Mouse (Mus musculus): ENCODE data around the gene Oas1h.
"Not testable (repeated sequence)": the region's sequence is repeated elsewhere in the genome, so short reads cannot be mapped to it uniquely, and the experiment has no call there.

Oas1h gene

DNA sequence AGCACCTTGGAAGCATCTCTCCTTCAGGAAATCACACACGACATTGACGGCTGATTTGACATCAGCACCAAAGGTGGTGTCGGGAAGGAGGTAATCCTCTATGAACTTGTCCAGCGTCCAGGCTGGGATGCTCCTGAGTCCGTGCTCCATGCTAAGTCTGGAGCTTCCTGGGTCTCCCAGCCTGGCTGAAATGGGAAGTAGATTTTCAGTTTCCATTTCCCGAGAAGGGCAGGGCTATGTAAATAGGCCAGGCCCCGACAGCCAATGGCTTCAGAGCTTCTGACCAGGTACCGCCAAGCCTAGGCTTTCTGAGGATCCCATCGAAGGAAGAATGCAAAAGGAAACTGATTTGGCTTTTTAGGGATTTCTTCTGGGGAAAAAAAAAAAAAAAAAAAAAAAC, 26.2 kb downstream of the Oas1h start, which contains the start of gene Oas1g:
Gene Oas1g, minus strand, starts transcription at position 201 of the 400 bp plus-strand sequence.
- not testable (repeated sequence) for DNase-seq

DNA sequence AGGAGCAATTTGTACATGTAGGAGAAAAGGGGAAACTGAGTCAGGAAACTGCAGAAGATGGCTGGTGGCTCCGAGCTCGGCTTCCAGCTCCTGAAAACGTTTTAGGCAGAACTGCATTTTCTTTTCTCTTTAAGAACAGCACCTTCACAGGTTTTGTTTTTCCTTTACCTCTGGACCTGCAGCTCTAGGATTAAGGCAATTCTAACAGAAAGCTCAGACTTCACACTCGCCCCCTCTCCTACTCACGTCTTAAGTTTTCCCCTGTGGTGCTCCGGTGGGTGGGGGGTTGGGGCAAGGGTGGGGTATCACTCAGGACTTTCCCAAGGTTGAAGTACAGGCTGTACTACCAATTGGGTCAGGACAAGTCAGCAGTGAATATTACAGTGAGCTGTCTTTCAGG, 26.6 kb downstream of the Oas1h start:
- DNase-seq, result no peak

DNA sequence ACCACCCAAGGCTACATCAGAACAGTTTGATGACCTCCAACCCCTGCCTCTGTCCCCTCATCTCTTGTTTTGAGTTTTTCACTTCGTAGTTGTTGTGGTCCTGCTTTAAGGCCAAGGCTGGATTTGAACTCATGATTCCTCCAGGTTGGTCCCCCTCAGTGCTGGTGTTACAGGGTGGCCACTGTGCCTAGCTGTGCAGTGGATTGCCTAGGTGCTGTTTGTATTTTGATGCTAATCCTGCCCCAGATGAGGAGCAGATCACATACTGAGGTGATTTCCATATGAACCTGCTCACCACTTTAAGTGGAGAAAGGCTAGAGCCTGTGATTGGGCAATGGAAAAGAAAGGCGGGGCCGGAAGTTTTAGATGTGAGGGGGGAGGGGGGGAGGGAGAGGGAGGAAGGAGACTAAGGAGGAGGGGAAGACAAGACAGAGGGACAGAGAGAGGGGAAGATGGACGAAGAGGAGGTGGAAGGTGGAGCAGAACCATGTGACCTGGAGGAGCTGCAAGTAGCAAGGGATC, 27.1 kb downstream of the Oas1h start:
- DNase-seq, result not testable (repeated sequence)

DNA sequence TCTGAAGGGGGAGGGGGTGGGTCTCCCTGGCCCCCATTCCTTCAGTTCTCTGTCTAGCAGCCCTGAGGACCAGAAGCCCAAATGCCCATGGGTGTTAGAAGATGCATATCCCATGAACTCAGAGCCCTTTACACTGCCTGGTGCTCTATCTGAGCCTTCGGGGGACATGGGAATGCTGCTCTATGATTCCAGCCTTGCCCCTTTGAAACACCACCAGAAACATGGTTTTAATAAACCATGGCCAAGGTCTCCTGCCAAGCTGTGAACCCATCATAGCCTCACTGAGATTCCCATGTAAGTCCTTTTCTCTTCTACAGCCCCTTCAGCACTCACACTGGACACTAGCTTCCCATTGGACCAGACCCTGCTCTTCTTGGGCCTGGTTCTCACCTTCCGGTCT, 28.8 kb downstream of the Oas1h start:
- DNase-seq, result no peak

DNA sequence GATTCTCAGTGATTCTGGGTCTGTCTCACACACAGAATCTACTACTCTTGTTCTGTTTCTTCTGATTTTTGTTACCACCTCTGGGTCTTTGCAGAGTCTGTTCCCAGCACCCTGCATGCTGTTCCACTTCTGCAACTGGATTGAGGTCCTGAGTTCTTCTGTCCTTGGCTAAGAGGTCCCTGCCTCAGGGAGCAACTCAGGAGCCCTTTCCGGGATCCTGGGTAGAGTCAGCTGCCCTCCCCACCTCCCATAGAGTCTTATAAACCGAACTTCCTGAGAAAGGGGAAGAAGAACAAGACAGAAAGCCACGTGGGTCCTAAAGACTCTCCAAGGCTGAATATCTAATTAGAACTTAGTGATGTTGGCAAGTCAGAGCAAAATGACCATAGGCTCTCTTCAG, 29.8 kb downstream of the Oas1h start:
- no peak for DNase-seq

DNA sequence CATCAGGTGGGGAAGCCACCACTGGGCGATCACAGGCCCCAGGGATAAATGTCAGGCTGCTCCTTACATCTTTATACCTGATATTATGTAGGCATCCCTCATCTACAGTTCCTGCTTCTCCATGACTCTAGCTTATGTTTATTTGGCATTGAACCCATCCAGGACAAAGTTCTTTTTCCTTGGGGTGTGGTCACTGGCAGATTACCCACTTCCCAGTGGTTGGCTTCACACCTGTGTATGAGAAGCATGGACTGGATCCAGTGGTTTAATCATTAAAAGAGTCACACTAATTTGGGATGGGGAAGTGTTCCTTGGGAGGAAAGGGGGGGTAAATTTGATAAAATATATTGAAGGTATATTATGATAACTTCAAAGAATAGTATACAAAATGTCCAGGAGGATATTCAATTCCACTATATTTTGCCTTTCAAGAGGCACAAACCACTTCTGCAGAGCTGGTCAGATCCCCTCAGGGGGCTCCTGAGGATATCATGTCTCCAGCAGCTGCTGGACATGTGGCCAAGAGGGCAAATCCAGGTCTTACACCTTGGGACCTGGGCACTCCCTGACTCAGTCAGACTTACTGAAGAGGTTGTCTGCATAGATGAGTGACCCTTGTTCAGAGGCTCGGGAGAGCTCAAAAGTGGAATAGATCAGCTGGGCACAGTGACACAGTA, 30.5 kb downstream of the Oas1h start:
- not testable (repeated sequence) for DNase-seq

DNA sequence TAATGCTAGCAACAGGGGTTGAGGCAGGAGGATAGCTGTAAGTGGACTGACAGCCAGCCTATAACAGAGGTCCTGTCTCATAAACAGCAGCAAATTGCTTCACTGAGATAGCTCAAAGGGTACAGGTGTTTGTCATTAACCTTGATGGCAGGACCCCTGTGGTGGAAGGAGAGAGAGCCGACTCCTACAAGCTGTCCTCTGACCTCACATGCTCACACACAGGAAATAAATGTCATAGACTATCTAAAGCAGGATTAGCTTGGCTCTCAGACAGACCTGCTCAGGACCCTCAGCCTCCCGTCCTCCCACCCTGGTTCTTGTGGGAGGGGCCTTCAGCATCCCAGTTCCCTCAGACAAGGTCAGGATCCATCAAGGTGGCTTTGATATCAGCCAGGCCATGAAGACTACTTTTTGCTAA, 31.0 kb downstream of the Oas1h start:
- no peak for DNase-seq

DNA sequence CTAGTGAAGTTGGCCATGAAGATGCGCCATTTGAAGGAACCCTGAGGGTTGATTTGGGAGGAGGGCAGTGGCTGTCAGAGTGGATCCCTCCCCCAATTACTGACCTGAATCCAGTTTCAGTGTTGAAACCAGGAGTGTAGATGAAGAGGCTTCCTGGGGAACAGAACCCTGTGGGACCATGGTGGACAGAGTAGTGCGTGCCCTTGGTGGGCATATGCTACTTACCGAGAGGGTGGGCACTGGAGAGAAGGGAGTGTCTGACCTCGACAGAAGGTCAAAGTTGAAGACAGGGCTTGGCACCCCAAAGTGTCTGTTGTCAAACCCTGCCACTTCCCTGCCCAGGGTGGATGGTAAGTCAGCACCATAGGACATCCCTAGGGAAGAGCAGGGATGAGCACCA, 32.6 kb downstream of the Oas1h start:
- DNase-seq, result not testable (repeated sequence)

DNA sequence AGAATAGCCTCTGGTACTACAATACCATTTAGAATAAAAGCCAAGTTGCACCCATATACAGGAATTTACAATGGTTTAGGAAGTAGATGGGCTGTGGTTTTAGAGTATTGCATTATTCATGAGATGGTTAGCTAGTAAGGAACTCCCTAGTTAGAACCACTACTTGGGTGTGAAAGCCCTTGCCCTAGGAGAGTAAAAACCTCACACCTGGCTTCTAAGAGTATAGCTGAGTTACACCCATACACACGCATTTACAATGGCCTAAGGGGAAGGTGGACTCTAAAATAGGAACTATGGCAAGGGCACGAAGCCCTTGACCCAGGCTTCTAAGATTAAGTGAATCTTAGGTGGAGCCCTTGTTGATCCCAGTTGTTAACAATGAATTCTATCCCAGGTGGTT, 33.5 kb downstream of the Oas1h start:
- not testable (repeated sequence) for DNase-seq

DNA sequence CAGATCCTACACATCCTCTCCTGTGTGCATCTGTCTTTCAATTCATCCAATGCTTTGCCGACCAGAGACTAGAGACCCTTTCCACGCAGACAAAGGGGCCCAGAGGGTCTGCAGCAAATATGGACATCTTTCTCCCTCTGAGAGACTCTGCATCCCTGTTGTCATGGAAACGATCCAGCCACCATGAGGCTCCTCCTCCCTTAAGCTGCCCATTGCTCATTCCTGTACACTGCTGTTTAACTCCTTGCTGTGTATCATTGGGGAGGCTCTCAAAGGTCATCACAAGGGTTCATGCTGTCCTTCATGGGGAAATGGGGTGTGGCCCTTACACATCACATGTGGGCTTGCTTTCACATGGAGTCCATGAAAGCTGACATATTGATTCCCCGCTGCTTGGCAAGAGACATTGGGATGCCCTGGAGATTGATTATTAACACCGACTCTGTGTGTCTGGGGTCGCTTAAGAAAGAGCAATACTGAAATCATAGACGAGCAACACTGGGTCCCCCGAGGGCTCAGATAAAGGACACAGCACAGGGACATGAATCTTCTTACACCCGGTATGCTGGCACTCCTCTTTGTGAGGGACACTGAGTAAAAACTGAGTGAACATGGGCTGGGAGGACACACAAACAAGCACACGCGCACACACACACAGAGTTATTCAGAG, 34.1 kb downstream of the Oas1h start:
- no peak for DNase-seq

DNA sequence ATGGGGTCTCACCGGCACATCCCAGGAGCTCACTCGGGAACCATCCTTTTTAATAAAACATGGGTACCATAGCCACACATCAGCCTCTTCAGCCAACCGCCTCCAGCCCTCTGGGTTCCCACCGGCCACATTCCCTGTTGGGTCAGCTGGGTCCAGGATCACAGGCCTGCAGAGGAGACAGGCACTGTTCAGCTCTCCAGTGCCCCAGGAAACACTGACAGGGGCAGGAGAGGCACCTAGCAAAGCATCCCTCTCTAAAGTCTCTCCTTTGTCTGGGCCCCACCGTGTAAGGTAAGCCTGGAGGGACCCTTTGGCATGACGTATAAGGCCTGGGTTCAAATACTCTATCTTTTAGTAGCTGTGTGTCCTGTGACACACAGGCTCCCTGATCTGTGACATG, 37.1 kb downstream of the Oas1h start:
- no peak for DNase-seq

DNA sequence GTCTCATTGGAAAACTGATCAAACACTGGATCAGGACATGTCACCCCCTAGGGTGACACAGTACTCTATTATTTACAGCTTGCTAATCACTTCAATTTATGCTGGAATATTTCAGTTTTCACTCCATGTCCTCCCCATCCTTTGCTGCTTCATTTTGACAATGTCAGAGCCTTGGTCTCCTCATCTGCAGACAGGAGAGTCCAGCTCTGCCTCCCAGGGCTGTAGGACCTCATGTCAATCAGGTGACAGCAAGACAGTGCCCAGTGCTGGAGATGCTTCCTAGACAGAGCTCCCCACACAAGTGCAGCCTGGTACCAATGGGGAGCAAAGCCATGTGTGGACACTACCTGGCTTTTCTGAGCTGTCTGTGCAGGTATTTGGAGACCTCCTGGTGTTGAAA, 37.5 kb downstream of the Oas1h start:
- no peak for DNase-seq

DNA sequence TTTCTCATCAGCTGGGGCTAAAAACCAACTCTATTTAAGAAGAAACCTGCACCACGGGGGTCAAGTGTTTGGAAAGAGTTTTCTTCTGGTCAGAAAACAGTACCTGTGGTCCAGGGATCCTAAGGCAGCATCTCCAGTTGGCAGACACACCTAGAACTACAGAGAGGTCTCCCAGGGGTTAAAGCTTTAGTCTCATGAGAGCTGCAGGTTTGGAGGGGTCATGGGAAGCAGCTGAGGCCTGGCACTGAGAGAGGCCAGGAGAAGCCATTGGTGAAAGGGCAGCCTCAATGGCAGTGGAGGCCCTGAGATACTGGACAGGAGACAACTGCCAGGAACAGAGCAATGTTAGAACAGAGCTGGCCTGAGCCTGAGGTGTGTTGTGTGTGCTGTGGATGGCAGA, 39.4 kb downstream of the Oas1h start:
- no peak for DNase-seq

DNA sequence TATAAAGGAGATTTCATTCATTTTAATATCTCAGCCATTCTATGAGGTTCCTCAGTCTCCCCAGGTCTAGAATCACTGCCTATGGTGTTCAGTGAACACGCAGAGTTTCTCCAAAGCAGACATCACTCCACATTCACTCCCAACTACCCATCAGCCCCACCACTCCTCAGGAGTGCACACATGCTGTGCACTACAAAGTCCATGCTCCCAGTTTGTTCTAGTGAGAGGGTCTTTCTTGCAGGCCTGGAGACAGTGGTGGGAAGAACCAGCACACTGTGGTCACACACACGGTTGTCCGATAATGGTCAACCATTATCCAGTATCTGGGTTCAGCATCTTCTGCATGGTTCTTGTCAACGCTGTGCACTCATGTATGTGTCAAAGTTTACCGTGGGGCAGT, 40.8 kb downstream of the Oas1h start:
- DNase-seq, result no peak

DNA sequence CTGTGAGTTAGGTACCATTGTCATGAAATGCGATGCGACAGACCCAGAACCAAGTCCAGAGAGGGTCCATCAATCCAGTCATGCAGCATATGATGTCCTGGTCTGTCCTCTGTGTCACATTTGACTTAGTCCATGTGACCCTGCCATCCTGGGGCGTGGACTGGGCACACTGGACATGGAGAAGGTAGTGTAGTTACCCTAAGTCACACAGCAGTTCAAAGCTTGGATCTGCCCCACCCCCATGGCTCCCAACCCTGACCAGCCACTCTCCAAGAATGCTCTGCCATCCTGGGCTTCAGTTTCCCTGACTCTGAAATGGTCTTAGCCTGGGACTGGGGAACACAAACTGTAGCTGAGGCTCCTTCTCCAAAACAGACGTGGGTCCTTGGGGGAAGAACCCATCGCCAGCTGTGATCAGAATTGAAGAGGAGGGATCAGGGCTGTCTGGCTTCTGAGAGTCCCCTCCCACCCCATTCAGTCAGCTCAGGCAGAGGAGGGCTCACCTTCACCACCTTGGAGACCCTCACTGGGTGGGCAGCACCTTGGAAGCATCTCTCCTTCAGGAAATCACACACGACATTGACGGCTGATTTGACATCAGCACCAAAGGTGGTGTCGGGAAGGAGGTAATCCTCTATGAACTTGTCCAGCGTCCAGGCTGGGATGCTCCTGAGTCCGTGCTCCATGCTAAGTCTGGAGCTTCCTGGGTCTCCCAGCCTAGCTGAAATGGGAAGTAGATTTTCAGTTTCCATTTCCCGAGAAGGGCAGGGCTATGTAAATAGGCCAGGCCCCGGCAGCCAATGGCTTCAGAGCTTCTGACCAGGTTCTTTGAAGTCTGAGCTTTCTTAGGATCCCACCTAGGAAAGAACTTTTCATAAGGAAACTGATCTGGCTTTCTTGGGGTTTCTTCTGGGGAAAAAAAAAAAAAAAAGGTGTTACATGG, 45.8 kb downstream of the Oas1h start, which contains the start of gene Oas1a:
Gene Oas1a, minus strand, starts transcription at position 731 of the 943 bp plus-strand sequence.
- DNase-seq, result not testable (repeated sequence)

DNA sequence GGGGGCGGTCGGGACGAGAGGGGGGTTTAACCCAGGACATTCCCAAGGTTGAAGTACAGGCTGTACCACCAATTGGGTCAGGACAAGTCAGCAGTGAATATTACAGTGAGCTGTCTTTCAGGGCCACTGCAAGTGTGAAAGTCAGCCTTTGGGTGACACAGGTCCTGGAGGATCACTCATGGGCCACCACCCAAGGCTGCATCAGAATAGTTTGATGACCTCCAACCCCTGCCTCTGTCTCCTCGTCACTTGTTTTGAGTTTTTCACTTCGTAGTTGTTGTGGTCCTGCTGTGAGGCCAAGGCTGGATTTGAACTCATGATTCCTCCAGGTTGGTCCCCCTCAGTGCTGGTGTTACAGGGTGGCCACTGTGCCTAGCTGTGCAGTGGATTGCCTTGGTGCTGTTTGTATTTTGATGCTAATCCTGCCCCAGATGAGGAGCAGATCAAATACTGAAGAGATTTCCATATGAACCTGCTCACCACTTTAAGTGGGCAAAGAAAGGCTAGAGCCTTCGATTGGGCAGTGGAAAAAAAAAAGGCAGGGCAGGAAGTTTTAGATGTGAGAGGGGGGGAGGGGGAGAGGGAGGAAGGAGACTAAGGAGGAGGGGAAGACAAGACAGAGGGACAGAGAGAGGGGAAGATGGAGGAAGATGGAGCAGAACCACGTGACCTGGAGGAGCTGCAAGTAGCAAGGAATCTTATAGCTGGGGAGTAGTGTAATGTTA, 47.1 kb downstream of the Oas1h start:
- DNase-seq, result no peak

DNA sequence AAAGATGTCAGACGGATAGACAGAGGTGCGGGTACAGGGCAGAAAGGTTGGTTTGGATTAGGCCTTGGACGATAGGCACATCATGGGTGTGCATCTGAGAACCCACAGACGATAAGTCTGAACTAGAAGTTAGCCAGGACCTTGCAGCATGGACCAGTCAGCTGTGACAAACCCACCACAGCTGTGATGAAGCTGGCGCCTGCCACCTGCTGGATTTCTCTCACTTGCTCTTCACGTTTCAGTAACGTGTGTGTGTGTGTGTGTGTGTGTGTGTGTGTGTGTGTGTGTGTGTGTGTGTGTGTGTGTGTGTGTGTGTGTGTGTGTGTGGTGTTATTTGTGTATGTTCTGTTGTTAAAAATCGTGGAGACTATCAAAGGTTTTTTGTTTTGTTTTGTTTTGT, 53.0 kb downstream of the Oas1h start, which contains the start of gene Oas1d:
Gene Oas1d, plus strand, starts transcription at position 333 of the 400 bp plus-strand sequence.
- not testable (repeated sequence) for DNase-seq

DNA sequence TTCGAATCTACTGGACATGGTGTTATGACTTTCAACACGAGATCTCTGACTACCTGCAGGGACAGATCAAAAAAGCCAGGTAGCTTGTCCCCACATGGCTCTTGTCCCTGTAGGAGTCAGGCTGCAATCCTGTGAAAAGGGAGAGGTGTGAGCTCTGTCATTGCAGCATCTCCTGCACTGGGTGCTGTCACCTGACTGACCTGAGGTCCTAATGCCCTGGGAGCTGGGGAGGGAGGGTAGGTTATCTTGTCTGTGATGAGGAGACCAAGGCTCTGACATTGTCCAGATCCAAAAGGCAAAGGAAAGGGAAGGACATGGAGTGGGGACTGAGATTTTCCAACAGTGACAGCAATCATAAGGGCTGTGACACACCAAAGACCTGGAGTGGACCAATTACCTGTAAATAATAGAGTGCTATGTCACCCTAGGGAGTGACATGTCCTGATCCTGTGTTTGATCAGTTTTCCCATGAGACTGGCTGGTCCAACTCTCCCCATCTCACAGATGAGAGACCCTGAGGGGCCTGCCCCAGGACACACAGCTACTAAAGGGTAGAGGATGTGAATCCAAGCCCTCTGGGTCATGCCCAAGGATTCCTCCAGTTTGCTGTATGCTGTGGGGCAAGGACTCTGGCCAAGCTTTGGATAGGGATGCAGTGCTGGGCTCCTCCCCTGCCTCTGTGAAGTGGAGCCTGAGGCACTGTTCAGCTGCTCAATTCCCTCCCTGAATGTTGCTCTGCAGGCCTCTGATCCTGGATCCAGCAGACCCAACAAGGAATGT, 58.1 kb downstream of the Oas1h start:
- not testable (repeated sequence) for DNase-seq

DNA sequence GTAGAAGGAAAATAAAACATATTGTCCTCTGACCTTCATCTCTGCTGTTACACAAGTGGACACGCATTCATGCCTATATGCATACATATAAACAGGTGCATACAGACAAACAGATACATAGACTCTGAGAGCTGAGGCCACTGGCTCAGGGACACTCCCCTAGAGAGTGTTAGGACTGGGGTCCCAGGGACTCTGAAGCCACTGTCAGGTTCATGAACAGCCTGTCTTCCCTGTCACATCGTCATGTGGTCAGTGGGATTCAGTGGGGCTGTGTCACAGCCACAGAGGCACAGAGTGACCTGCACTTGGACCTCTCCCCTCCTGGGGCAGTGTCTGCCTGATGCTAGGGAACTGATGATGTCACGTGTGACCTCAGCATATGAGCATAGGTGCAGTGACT, 59.1 kb downstream of the Oas1h start:
- no peak for DNase-seq

All from cerebellum, postnatal 25 days (tissue).